Mouse (Mus musculus) spleen, adult 2 months (tissue): ENCODE measurements around the gene Glo1. TPM values are rescaled to one million over a fixed set of nuclear protein-coding genes. Genes with fewer than 3 reads are reported as not detected.

Experiments used
- DNase-seq, 2 experiments: peaks; one replicate each; pipeline versions ENCODE4 v3.0.0 to v3.0.0-alpha.2; 2012 to 2021; ENCODE audit warnings: low spot score in 2 of 2, low read depth in 1 of 2
- H3K27ac ChIP-seq: fragments of 200-500 bp; 2 replicates; pipeline ENCODE4 v1.5.1; 2012; ENCODE audit warnings: low read length, inconsistent platforms; ENCODE audit not compliant: insufficient read depth
- H3K27me3 ChIP-seq: fragments of 200-500 bp; 2 replicates; pipeline ENCODE4 v1.6.1; 2012; ENCODE audit warnings: mild to moderate bottlenecking, moderate library complexity, low read length, inconsistent platforms; ENCODE audit not compliant: control insufficient read depth, insufficient read depth
- H3K36me3 ChIP-seq: fragments of 200-500 bp; 2 replicates; pipeline ENCODE4 v1.6.1; 2012; ENCODE audit warnings: mild to moderate bottlenecking, low read length, inconsistent platforms; ENCODE audit not compliant: control insufficient read depth, insufficient read depth
- H3K4me1 ChIP-seq: fragments of 200-500 bp; 2 replicates; pipeline ENCODE4 v1.6.1; 2011; ENCODE audit warnings: inconsistent platforms; ENCODE audit not compliant: control insufficient read depth, insufficient read depth, insufficient read length
- H3K4me3 ChIP-seq: fragments of 200-500 bp; 2 replicates; pipeline ENCODE4 v1.5.1; 2011; ENCODE audit warnings: mild to moderate bottlenecking, inconsistent platforms; ENCODE audit not compliant: insufficient read depth, insufficient read length; ENCODE audit errors: extremely low read depth
- CTCF ChIP-seq: fragments of 200-500 bp; IDR thresholded peaks from 2 replicates; pipeline ENCODE4 v1.5.1; 2011; ENCODE audit warnings: mild to moderate bottlenecking, inconsistent platforms; ENCODE audit not compliant: insufficient read depth, insufficient read length, insufficient replicate concordance; ENCODE audit errors: extremely low read depth
- POLR2A ChIP-seq: fragments of 200-500 bp; IDR thresholded peaks from 2 replicates; pipeline ENCODE4 v1.6.1; 2011; ENCODE audit warnings: low read depth, low read length, inconsistent platforms
- WGBS: fragments of 180-500 bp; shearing (Covaris S2); methylation state at CpG from one replicate; pipeline ENCODE4 v1.1.7; 2018; 5-methylcytosine and 5-hydroxymethylcytosine counted together
- polyA plus RNA-seq: library from polyadenylated mRNA; depleted of rRNA; stranded (reverse); fragments of >200 nt; gene quantifications from 2 replicates; pipeline ENCODE4 v1.2.3, GENCODE M21; 2012

Glo1 gene
- polyA plus RNA-seq, 1 experiment, result 16.2 TPM

DNA sequence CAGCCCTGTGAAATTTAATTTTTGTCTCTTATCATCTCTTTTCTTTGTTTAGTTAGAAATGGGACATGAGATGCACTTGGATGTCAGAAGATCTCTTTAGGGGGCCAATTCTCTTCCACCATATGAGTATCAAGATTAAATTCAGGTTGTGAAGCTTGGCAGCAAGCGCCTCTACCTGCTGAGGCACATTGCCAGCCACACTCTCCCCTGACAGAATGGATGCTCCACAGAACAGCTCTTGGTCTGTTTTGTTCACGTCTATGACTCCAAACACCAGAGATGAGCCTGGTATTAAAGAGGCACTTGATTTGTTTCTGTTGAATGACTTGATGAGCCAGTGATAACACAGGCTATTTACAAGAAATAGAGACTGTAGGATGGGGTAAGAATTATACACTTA lies 63.9 kb downstream of the Glo1 start:
- Histone ChIP-seq H3K4me1 (no peaks in the 10 kb centered on the region), H3K36me3 (no peaks in the 10 kb centered on the region), H3K27me3 (no peaks in the 10 kb centered on the region), H3K4me3 (no peak overlapping the region), H3K27ac (no peak overlapping the region)
- no peak for TF ChIP-seq POLR2A
- WGBS, result 91% methylated on average over 2 of the region's 2 CpGs
- no peak for DNase-seq

DNA sequence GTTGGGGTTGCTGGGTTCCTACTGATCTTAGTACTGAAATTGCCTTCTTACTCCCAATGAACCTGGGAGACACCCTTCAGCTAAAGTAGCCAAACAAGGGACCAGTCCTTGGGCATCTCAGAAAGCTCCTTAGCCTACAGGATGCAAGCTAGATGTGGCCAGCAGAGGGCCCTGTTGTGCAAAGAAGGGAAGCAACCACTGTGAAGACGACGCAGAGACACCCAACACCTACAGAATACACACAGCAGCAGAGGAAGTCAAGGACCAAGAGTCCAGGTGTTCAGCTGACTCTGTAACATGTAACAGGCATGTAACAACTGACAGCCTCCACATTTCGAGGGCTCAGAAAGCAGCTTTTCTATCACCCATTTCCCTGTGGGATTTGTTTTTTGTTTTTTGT lies 67.1 kb downstream of the Glo1 start:
- DNase-seq, result peak; percentile 66 to 85
- no peak overlapping the region for H3K27ac ChIP-seq
- H3K4me3 ChIP-seq, result no peak overlapping the region
- WGBS, result 17% methylated on average over 3 of the region's 3 CpGs
- no peaks in the 10 kb centered on the region for H3K27me3 ChIP-seq
- no peaks in the 10 kb centered on the region for H3K36me3 ChIP-seq
- no peaks in the 10 kb centered on the region for H3K4me1 ChIP-seq
- TF ChIP-seq CTCF (peak; percentile 68; the same call in 1 of the 2 replicates), POLR2A (no peak)

DNA sequence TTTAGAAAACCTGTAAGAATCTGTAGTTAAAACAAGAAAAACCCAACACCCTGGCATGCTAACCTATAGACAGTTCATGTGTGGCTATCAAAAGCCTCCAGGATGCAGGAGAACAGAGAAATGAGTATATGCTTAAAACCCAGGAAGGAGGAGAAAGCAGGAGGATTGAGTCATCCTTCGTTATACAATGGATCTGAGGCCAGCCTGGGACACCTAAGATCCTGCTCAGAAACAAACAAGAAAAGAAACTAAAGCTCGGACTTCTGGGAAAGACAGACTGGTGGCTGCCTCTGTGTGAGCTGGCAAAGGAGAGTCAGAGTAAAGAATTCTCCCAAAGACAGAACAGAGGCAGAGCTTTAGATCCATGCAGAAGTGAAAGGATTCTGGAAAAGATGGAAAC lies 68.0 kb downstream of the Glo1 start:
- 91% methylated on average over 2 of the region's 2 CpGs for WGBS
- H3K4me3 ChIP-seq, result no peak overlapping the region
- DNase-seq, result no peak
- H3K36me3 ChIP-seq, result no peaks in the 10 kb centered on the region
- H3K27me3 ChIP-seq, result no peaks in the 10 kb centered on the region
- no peaks in the 10 kb centered on the region for H3K4me1 ChIP-seq
- TF ChIP-seq CTCF (no peak), POLR2A (no peak)
- H3K27ac ChIP-seq, result no peak overlapping the region

DNA sequence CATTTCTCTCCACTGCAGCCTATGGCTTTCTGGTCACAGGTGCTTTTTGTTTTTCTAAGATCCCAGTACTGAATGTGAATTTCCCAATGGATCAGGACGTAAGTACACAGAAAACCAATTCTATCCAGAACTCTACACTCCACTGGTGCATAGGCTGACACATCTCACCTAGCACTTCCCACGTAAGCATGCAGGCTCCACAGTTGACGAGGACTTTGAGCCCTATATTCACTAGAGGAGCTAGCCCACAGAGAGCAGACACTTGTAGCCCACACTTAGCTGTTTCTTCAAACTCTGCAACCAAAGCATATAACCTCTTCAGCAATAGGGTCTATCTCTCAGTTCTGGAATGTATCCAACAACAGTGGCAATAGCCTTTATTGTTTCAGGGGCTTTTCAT lies 70.2 kb downstream of the Glo1 start:
- H3K36me3 ChIP-seq, result no peaks in the 10 kb centered on the region
- H3K27me3 ChIP-seq, result no peaks in the 10 kb centered on the region
- no peaks in the 10 kb centered on the region for H3K4me1 ChIP-seq
- H3K27ac ChIP-seq, result no peak overlapping the region
- DNase-seq, result no peak
- no peak overlapping the region for H3K4me3 ChIP-seq
- TF ChIP-seq POLR2A (no peak), CTCF (no peak)
- 89% methylated on average over 3 of the region's 3 CpGs for WGBS

DNA sequence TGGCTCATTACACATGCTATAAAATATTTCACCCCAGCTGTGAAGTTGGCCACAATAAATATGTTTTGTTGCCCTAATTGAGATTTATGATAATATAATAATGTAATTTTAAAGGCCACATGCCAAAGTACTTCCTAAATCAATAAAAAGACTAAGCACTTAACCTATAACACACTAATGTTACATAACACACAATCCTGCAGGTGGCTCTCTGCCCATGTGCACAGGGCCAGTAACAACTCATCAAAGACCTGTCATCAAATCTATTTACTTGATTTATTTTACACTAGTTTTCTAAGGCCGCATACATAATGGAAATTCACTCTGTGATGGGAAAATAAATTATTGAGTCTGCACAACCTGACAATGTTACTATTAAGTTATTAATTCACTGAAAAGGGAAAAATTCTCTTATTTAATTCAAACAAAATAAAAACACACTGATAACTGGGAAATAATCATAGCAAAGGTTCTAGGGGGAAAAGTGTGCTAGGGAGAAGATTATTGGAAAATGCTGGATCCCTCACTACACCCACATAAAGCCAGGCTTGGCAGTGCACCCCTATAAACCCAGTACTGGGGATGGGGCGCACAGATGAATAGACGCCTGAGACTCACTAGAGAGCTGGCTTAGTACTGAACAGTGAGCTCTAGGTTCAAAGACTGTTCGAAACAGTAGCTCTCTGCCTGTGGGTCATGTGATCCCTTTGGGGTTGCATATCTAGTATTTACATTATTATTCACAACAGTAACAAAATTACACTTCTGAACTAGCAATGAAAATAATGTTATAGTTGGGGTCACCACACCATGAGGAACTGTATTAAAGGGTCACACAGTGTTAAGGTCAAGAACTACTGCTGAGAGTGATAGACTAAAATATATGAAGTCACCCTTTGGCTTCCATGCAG lies 73.4 kb downstream of the Glo1 start:
- Histone ChIP-seq H3K27ac (no peak overlapping the region), H3K36me3 (no peaks in the 10 kb centered on the region), H3K4me3 (no peak overlapping the region), H3K27me3 (no peaks in the 10 kb centered on the region), H3K4me1 (no peaks in the 10 kb centered on the region)
- no peak for DNase-seq
- WGBS, result 84% methylated on average over 4 of the region's 4 CpGs
- TF ChIP-seq POLR2A (no peak), CTCF (no peak)

DNA sequence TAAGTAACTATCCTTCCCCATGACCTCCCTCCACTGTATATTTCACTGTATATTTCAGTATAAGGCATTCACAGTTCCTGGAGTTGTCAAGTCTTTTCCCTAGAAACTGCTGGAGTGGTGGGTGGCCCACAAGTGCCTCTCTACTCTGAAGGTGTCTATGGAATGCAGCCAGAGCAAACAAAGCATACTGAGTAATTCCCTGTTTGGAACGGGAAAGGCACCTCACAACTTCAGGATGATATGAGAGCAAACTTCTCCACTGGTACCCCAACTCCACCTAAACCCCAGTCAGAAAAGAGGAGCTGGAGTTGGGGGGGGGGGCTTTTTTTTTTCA lies 75.9 kb downstream of the Glo1 start:
- H3K4me3 ChIP-seq, result no peak overlapping the region
- no peak overlapping the region for H3K27ac ChIP-seq
- TF ChIP-seq CTCF (no peak), POLR2A (no peak)
- DNase-seq, result no peak
- H3K36me3 ChIP-seq, result no peaks in the 10 kb centered on the region
- H3K27me3 ChIP-seq, result no peaks in the 10 kb centered on the region
- WGBS, result 88% methylated on average over 1 of the region's 1 CpGs
- H3K4me1 ChIP-seq, result no peaks in the 10 kb centered on the region

DNA sequence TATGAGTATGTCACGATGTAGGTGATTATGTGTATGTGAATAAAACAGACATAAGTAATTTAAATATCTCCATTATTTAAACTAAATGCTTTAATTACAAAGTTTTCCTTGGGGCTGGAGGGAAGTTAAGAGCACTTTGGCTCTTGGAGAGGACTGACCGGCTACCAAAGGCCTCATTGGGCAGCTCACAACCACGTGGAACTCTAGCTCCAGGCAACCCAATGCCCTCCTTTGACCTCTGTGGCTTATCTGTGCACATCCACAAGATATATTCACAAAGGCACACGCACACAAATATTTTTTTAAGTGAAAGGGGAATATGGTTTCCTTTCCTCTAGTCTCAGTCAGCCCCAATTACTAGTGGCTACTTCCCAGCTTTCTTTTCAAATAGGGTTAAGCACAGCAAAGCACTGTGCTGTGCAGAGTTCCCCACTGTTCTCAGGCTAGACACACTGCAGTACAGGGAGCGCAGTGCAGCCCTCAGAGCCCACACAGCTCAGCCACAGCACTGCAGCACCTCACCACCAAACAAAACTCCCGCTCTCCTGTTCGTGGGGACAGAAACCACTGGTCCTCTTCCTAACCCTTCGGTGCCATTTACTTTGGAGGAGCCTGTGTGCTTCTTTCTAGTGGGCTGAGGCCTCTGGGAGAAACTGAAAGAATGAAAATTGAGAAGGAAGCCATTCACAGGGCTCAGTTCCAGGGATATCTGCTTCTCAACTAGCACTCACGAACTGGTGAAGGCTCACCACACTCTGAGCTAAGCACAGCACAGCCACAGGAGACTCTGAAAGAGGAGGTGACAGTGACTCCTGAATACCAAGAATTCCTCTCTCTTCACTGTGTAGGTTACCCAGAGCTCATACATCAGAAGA lies 76.5 kb downstream of the Glo1 start:
- no peaks in the 10 kb centered on the region for H3K4me1 ChIP-seq
- WGBS, result 68% methylated on average over 9 of the region's 9 CpGs
- no peak overlapping the region for H3K27ac ChIP-seq
- TF ChIP-seq POLR2A (no peak), CTCF (no peak)
- no peaks in the 10 kb centered on the region for H3K27me3 ChIP-seq
- no peak for DNase-seq
- no peaks in the 10 kb centered on the region for H3K36me3 ChIP-seq
- no peak overlapping the region for H3K4me3 ChIP-seq
